Mouse (Mus musculus): Measurements from ENCODE around the gene Usp2. TPM values are rescaled to one million over a fixed set of nuclear protein-coding genes. Genes with fewer than 3 reads are reported as not detected.

Gene Usp2
- polyA plus RNA-seq, 2 experiments, result 4.9 to 24.4 TPM

DNA sequence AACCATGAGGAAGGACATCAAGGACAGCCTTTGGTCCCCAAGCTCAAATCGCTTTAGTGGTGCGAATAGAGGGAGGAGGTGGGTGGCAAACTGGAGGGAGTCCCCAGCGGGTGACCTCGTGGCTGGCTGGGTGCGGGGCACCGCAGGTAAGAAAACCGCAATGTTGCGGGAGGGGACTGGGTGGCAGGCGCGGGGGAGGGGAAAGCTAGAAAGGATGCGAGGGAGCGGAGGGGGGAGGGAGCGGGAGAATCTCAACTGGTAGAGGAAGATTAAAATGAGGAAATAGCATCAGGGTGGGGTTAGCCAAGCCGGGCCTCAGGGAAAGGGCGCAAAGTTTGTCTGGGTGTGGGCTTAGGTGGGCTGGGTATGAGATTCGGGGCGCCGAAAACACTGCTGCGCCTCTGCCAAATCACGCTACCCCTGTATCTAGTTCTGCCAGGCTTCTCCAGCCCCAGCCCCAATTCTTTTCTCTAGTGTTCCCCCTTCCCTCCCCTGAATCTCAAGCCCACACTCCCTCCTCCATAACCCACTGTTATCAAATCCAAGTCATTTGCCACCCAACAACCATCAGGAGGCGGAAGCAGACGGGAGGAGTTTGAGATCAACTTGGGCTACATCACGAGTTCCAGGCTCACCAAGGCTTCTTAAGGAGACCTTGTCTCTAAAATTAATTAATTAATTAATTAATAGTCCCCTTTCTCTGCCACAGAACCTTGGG, 23.0 kb upstream of the Usp2 start:
- no peak for TF ChIP-seq POLR2A (IDR thresholded peaks at IDR 0.05; ENCODE audit: borderline replicate concordance, extremely low read depth, insufficient read depth, insufficient read length)
- Histone ChIP-seq H3K27me3 (ENCODE audit: control insufficient read depth, insufficient read depth, low read length) (peaks cover 23% of the 10 kb centered on the region), H3K9ac (ENCODE audit: low read depth, low read length, severe bottlenecking) (0 out of 2 replicates have a peak overlapping the region, but pooled peaks have one; percentile 40), H3K4me1 (ENCODE audit: control insufficient read depth, insufficient read depth, low read length) (peaks cover 10% of the 10 kb centered on the region; the same call in 1 of the 2 replicates), H3K27ac (replicated peaks; ENCODE audit: low read depth, low read length) (no peak overlapping the region), H3K4me2 (replicated peaks; ENCODE audit: low read depth, low read length, severe bottlenecking) (peak overlapping the region; percentile 57), H3K9me3 (ENCODE audit: control insufficient read depth, low read length) (no peaks in the 10 kb centered on the region), H3K4me3 (replicated peaks; ENCODE audit: low read length) (peak overlapping the region; percentile 36), H3K36me3 (ENCODE audit: control insufficient read depth, insufficient read depth, low read length) (no peaks in the 10 kb centered on the region)
- WGBS, result 5% methylated on average over 17 of the region's 23 CpGs
- ATAC-seq (ENCODE audit: low FRiP score, low read depth), result no peak
- no peak for DNase-seq (ENCODE audit: low spot score)

DNA sequence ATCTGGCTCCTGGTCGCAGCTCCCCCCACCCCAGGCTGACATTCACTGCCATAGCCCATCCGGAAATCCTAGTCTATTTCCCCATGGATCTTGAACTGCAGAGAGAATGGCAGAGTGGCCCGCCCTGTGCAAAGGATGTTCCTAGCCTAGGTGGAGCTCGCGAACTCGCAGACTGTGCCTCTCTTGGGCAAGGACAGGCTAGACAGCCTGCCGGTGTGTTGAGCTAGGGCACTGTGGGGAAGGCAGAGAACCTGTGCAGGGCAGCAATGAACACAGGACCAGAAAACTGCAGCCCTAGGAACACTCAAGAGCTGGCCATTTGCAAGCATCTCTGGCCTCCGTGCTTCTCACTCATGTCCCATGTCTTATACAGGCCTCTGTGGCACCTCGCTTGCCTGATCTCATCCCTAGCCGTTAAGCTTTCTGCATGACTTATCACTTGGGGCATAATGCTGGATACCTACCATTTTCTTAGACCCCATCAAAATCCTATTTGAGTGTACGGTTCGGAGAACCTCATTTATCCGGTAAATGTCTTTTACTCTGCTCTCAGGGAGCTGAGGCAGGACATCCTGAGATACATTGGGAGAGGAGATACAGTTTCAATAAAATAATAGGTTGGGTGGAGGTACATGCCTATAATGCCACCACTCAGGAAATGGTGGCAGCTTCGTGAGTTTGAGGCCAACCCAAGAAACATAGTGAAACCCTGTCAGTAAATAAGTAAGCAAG, 22.2 kb upstream of the Usp2 start:
- Histone ChIP-seq H3K27ac (replicated peaks; ENCODE audit: low read depth, low read length) (no peak overlapping the region), H3K4me2 (replicated peaks; ENCODE audit: low read depth, low read length, severe bottlenecking) (peak overlapping the region; percentile 57; the same call in 1 of the 2 replicates), H3K4me3 (replicated peaks; ENCODE audit: low read length) (peak overlapping the region; percentile 36), H3K9ac (ENCODE audit: low read depth, low read length, severe bottlenecking) (no peak overlapping the region), H3K27me3 (ENCODE audit: control insufficient read depth, insufficient read depth, low read length) (peaks cover 23% of the 10 kb centered on the region), H3K36me3 (ENCODE audit: control insufficient read depth, insufficient read depth, low read length) (no peaks in the 10 kb centered on the region), H3K4me1 (ENCODE audit: control insufficient read depth, insufficient read depth, low read length) (peaks cover 10% of the 10 kb centered on the region; the same call in 1 of the 2 replicates), H3K9me3 (ENCODE audit: control insufficient read depth, low read length) (no peaks in the 10 kb centered on the region)
- no peak for TF ChIP-seq POLR2A (IDR thresholded peaks at IDR 0.05; ENCODE audit: borderline replicate concordance, extremely low read depth, insufficient read depth, insufficient read length)
- DNase-seq (ENCODE audit: low spot score), result no peak
- 44% methylated on average over 14 of the region's 14 CpGs for WGBS
- no peak for ATAC-seq (ENCODE audit: low FRiP score, low read depth)

DNA sequence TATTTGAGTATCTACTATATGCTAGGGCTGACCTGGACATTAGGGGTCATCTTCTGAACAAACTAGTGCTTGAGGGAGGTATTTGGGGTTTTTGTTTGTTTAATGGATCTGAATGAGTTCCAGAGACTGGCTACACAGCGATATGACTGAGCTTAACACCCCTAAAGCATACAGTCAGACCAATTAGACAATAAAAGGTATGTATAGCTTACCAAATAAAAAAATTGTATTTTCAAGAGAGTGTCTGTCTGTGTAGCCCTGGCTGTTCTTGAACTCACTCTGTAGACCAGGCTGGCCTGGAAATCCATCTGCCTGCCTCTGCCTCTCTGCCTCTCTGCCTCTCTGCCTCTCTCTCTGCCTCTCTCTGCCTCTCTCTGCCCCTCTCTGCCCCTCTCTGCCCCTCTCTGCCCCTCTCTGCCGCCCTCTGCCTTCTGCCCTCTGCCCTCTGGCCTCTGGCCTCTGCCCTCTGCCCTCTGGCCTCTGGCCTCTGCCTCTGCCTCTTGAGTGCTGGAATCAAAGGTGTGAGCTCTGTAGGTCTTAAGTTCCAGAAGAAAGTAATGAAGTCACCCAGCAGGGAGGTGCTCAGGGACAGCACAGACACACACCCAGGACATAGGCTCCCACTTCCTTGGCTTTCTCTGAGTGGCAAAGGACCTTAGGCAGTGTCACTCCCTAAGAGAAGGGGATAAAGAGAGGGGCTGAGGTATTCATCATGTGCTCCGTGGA, 21.5 kb upstream of the Usp2 start:
- no peaks in the 10 kb centered on the region for H3K36me3 ChIP-seq (ENCODE audit: control insufficient read depth, insufficient read depth, low read length)
- no peak overlapping the region for H3K4me3 ChIP-seq (replicated peaks; ENCODE audit: low read length)
- H3K9me3 ChIP-seq (ENCODE audit: control insufficient read depth, low read length), result no peaks in the 10 kb centered on the region
- no peak overlapping the region for H3K4me2 ChIP-seq (replicated peaks; ENCODE audit: low read depth, low read length, severe bottlenecking)
- H3K27me3 ChIP-seq (ENCODE audit: control insufficient read depth, insufficient read depth, low read length), result peaks cover 23% of the 10 kb centered on the region
- H3K9ac ChIP-seq (ENCODE audit: low read depth, low read length, severe bottlenecking), result no peak overlapping the region
- WGBS, result 71% methylated on average over 3 of the region's 3 CpGs
- no peak for TF ChIP-seq POLR2A (IDR thresholded peaks at IDR 0.05; ENCODE audit: borderline replicate concordance, extremely low read depth, insufficient read depth, insufficient read length)
- H3K4me1 ChIP-seq (ENCODE audit: control insufficient read depth, insufficient read depth, low read length), result peaks cover 10% of the 10 kb centered on the region; the same call in 1 of the 2 replicates
- H3K27ac ChIP-seq (replicated peaks; ENCODE audit: low read depth, low read length), result no peak overlapping the region
- DNase-seq (ENCODE audit: low spot score) (no peak), ATAC-seq (ENCODE audit: low FRiP score, low read depth) (no peak)

DNA sequence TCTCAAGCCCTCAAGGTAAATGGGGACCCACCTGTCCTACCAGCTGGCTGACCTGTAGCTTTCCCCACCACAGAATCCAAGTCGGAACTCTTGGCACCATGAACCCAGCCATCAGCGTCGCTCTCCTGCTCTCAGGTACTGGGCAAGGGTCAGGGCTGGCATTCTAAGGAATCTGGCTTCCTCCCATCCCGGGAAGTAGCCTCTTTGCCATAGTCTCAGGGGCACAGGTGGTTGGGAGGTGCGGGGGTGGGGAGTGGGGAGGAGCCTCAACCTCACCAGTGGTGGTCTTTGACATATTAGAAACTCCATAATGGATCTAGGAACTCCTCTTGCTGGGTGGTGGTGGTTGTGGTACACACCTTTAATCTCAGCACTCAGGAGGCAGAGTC, 20.9 kb upstream of the Usp2 start:
- Histone ChIP-seq H3K9me3 (ENCODE audit: control insufficient read depth, low read length) (no peaks in the 10 kb centered on the region), H3K27me3 (ENCODE audit: control insufficient read depth, insufficient read depth, low read length) (peaks cover 23% of the 10 kb centered on the region), H3K4me2 (replicated peaks; ENCODE audit: low read depth, low read length, severe bottlenecking) (no peak overlapping the region), H3K36me3 (ENCODE audit: control insufficient read depth, insufficient read depth, low read length) (no peaks in the 10 kb centered on the region), H3K27ac (replicated peaks; ENCODE audit: low read depth, low read length) (no peak overlapping the region), H3K4me1 (ENCODE audit: control insufficient read depth, insufficient read depth, low read length) (peaks cover 10% of the 10 kb centered on the region; the same call in 1 of the 2 replicates), H3K9ac (ENCODE audit: low read depth, low read length, severe bottlenecking) (no peak overlapping the region), H3K4me3 (replicated peaks; ENCODE audit: low read length) (no peak overlapping the region)
- no peak for DNase-seq (ENCODE audit: low spot score)
- no peak for TF ChIP-seq POLR2A (IDR thresholded peaks at IDR 0.05; ENCODE audit: borderline replicate concordance, extremely low read depth, insufficient read depth, insufficient read length)
- ATAC-seq (ENCODE audit: low FRiP score, low read depth), result no peak
- 82% methylated on average over 5 of the region's 5 CpGs for WGBS

DNA sequence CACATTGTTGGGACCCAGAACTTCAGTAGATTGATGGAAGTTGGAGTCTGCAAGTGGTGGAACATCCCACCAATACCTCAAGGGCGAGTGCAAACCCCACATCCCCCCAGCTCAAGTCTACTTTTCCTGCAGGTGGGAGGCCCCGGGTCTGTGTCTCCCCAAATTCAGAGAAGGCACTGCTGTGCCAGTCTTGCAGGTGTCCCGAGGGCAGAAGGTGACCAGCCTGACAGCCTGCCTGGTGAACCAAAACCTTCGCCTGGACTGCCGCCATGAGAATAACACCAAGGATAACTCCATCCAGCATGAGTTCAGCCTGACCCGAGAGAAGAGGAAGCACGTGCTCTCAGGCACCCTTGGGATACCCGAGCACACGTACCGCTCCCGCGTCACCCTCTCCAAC, 20.4 kb upstream of the Usp2 start:
- Histone ChIP-seq H3K27me3 (ENCODE audit: control insufficient read depth, insufficient read depth, low read length) (peaks cover 23% of the 10 kb centered on the region), H3K4me3 (replicated peaks; ENCODE audit: low read length) (no peak overlapping the region), H3K4me1 (ENCODE audit: control insufficient read depth, insufficient read depth, low read length) (peaks cover 10% of the 10 kb centered on the region; the same call in 1 of the 2 replicates), H3K9me3 (ENCODE audit: control insufficient read depth, low read length) (no peaks in the 10 kb centered on the region), H3K27ac (replicated peaks; ENCODE audit: low read depth, low read length) (no peak overlapping the region), H3K4me2 (replicated peaks; ENCODE audit: low read depth, low read length, severe bottlenecking) (no peak overlapping the region), H3K36me3 (ENCODE audit: control insufficient read depth, insufficient read depth, low read length) (no peaks in the 10 kb centered on the region), H3K9ac (ENCODE audit: low read depth, low read length, severe bottlenecking) (no peak overlapping the region)
- no peak for ATAC-seq (ENCODE audit: low FRiP score, low read depth)
- no peak for TF ChIP-seq POLR2A (IDR thresholded peaks at IDR 0.05; ENCODE audit: borderline replicate concordance, extremely low read depth, insufficient read depth, insufficient read length)
- no peak for DNase-seq (ENCODE audit: low spot score)
- WGBS, result 89% methylated on average over 12 of the region's 12 CpGs
